Mouse (Mus musculus) liver, embryonic 14.5 days (tissue): ENCODE measurements at regions not wholly inside any gene's neighbourhood (a gene's known extent, or its start where the extent isn't known, plus 50 kb on each side); places are given as distances from the start of the nearest gene placed in this dataset.

Experiments used
- ATAC-seq: fragments of 200-750 bp; cut with Nextera tagmentation; 2 replicates; pipeline ENCODE4 v1.8.0; 2017; ENCODE audit warnings: moderate number of reproducible peaks, mild to moderate bottlenecking, moderate library complexity; ENCODE audit not compliant: insufficient read depth
- DNase-seq, 3 experiments: peaks; one replicate each; pipeline ENCODE4 v3.0.0-alpha.2; 2012 to 2013; ENCODE audit warnings: low read depth in 3 of 3, low spot score in 3 of 3
- H3K27ac ChIP-seq: fragments of 300-500 bp; sonication (generic); 2 replicates; pipeline ENCODE4 v1.5.1; 2014; ENCODE audit warnings: moderate library complexity, mild to moderate bottlenecking, control low read depth, inconsistent platforms
- H3K27me3 ChIP-seq: fragments of 300-500 bp; sonication (generic); 2 replicates; pipeline ENCODE4 v1.6.1; 2014; ENCODE audit warnings: mild to moderate bottlenecking, low read length, moderate library complexity; ENCODE audit not compliant: control insufficient read depth, insufficient read depth
- H3K36me3 ChIP-seq: fragments of 300-500 bp; sonication (generic); replicated peaks from 2 replicates; pipeline ENCODE4 v1.6.1; 2014; ENCODE audit warnings: low read depth; ENCODE audit not compliant: control insufficient read depth, insufficient read depth
- H3K4me1 ChIP-seq, 2 experiments: fragments of 200-500 bp in 1 of 2; fragments of 300-500 bp in 1 of 2; sonication (generic) in 1 of 2; replicated peaks; 2 replicates each; pipeline ENCODE4 v1.6.1; 2012 to 2014; ENCODE audit warnings: antibody characterized with exemption in 1 of 2, inconsistent platforms in 1 of 2, low read length in 1 of 2; ENCODE audit not compliant: control insufficient read depth in 2 of 2, insufficient read depth in 2 of 2
- H3K4me2 ChIP-seq: fragments of 300-500 bp; sonication (generic); 2 replicates; pipeline ENCODE4 v1.6.1; 2014; ENCODE audit warnings: low read depth, mild to moderate bottlenecking, control low read depth, moderate library complexity
- H3K4me3 ChIP-seq, 2 experiments: fragments of 200-500 bp in 1 of 2; fragments of 300-500 bp in 1 of 2; sonication (generic) in 1 of 2; 2 replicates each; pipeline ENCODE4 v1.5.1; 2012 to 2014; ENCODE audit warnings: low read depth in 2 of 2, low read length in 2 of 2, mild to moderate bottlenecking in 2 of 2, control low read depth in 1 of 2, inconsistent platforms in 1 of 2, moderate library complexity in 1 of 2; ENCODE audit not compliant: insufficient read depth in 1 of 2
- H3K9ac ChIP-seq: fragments of 300-500 bp; sonication (generic); replicated peaks from 2 replicates; pipeline ENCODE4 v1.6.1; 2014; ENCODE audit warnings: mild to moderate bottlenecking, control low read depth, moderate library complexity
- H3K9me3 ChIP-seq: fragments of 300-500 bp; sonication (generic); 2 replicates; pipeline ENCODE4 v1.6.1; 2016; ENCODE audit warnings: low read length, mixed read lengths; ENCODE audit not compliant: control insufficient read depth
- CTCF ChIP-seq: IDR thresholded peaks from 2 replicates; pipeline ENCODE4 v1.5.1; 2016; ENCODE audit warnings: antibody characterized with exemption, low read depth, control low read depth
- WGBS: fragments of 180-500 bp; shearing (Covaris S2); extraction: QIAGEN DNeasy Blood & Tissue Kit; methylation state at CpG from one replicate; pipeline ENCODE4 v1.1.7; 2014; ENCODE audit not compliant: insufficient replicate concordance; 5-methylcytosine and 5-hydroxymethylcytosine counted together

GRCm38 (mm10) chr11:79747801-79748200, 156.8 kb downstream of the Rab11fip4 start:
- no peak overlapping the region for H3K4me2 ChIP-seq

More at GRCm38 (mm10) chr11:79747801-79748200, 156.8 kb downstream of the Rab11fip4 start:
- Histone ChIP-seq H3K27me3 (no peaks in the 10 kb centered on the region), H3K27ac (no peak overlapping the region), H3K4me3 (no peak overlapping the region), H3K36me3 (no peaks in the 10 kb centered on the region), H3K4me1 (peaks cover 0 to 4% of the 10 kb centered on the region in 2 experiments; a peak in 2 of 4 replicates), H3K9me3 (no peaks in the 10 kb centered on the region), H3K9ac (no peak overlapping the region)
- WGBS: 61% methylated on average over 6 of the region's 6 CpGs
- TF ChIP-seq CTCF: no peak
- ATAC-seq: no peak
- DNase-seq: no peak
